Mouse (Mus musculus): ENCODE measurements around the gene Wdr35. TPM values are rescaled to one million over a fixed set of nuclear protein-coding genes. Genes with fewer than 3 reads are reported as not detected.

Gene Wdr35
- polyA plus RNA-seq, 1 experiment from 2014 or later, result 8.2 TPM

DNA sequence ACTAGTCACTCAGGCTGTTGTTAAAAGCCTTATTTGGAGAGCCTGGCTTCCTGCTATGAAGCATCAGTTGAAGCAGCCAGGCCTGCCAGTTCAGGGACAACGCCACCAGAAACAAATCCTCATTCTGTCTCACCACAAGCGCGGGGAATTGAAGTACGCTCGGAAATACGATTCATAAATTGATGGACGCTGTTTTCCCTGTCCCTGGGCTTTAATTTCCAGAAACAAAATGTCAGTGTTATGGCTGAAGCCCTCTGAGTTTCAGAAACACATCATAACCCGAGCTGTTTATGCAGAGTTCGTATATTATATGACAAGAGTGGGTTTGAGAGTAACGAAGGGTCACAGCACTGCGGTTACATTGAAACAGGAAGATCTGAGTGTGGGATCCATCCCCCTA is 81.6 kb downstream of the Wdr35 start:
- Histone ChIP-seq H3K4me1 (ENCODE audit: control insufficient read depth, insufficient read depth, low read length) (no peaks in the 10 kb centered on the region), H3K27me3 (replicated peaks; ENCODE audit: control insufficient read depth, insufficient read depth, low read length) (no peaks in the 10 kb centered on the region), H3K27ac (ENCODE audit: low read length) (no peak overlapping the region), H3K4me2 (ENCODE audit: low read depth, low read length) (no peak overlapping the region), H3K4me3 (ENCODE audit: low read length) (no peak overlapping the region), H3K9me3 (ENCODE audit: control insufficient read depth, low read length) (no peaks in the 10 kb centered on the region), H3K36me3 (ENCODE audit: control insufficient read depth, insufficient read depth, low read length) (no peaks in the 10 kb centered on the region), H3K9ac (ENCODE audit: low read depth, low read length) (0 out of 2 replicates have a peak overlapping the region, but pooled peaks have one; percentile 18)
- ATAC-seq, result no peak
- 45% methylated on average over 11 of the region's 11 CpGs for WGBS

DNA sequence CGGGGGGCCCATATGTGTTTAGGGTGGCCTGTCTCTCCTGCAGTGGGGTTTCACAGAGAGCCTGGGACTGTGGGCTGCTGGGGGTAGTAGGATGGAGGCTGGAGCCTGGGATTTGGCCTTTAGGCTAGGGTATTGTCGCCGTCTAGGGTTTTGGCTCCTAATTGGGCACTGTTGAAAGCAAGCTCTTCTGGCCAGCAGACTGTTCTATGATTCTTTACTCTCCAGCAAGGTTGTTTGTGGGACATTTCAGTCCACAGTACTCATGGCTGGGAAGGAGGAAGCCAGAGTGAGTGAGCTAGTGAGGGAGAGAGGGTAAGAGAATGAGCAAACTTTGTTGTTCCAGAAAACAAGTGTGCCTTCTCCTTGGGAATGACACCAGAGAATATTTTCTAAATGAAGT is 85.8 kb downstream of the Wdr35 start:
- Histone ChIP-seq H3K9ac (ENCODE audit: low read depth, low read length) (no peak overlapping the region), H3K4me2 (ENCODE audit: low read depth, low read length) (no peak overlapping the region), H3K9me3 (ENCODE audit: control insufficient read depth, low read length) (no peaks in the 10 kb centered on the region), H3K36me3 (ENCODE audit: control insufficient read depth, insufficient read depth, low read length) (no peaks in the 10 kb centered on the region), H3K4me3 (ENCODE audit: low read length) (no peak overlapping the region), H3K4me1 (ENCODE audit: control insufficient read depth, insufficient read depth, low read length) (no peaks in the 10 kb centered on the region), H3K27ac (ENCODE audit: low read length) (no peak overlapping the region), H3K27me3 (replicated peaks; ENCODE audit: control insufficient read depth, insufficient read depth, low read length) (no peaks in the 10 kb centered on the region)
- 85% methylated on average over 3 of the region's 3 CpGs for WGBS
- ATAC-seq, result no peak

DNA sequence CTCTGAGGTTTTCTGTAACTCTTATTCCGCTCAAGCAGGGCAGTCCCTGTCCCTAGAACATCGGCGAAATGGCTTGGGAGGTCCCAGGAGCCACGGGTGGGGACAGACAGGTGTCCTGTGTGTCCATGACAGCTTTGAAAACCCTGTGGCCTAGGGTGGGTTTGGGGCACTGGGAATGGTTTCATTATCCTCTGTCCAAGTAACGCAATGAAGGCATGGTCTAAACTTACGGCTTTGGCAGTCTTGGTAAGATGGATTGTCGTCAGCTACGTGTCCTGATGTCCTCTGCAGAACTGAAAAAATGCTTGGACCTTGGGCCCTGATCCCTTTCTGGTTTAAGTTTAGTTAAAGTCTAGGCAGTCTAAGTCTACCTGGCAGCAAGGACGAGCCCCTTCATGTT is 86.3 kb downstream of the Wdr35 start:
- H3K9ac ChIP-seq (ENCODE audit: low read depth, low read length), result no peak overlapping the region
- no peaks in the 10 kb centered on the region for H3K36me3 ChIP-seq (ENCODE audit: control insufficient read depth, insufficient read depth, low read length)
- no peak overlapping the region for H3K4me2 ChIP-seq (ENCODE audit: low read depth, low read length)
- H3K4me1 ChIP-seq (ENCODE audit: control insufficient read depth, insufficient read depth, low read length), result no peaks in the 10 kb centered on the region
- H3K4me3 ChIP-seq (ENCODE audit: low read length), result no peak overlapping the region
- H3K27me3 ChIP-seq (replicated peaks; ENCODE audit: control insufficient read depth, insufficient read depth, low read length), result no peaks in the 10 kb centered on the region
- 86% methylated on average over 9 of the region's 9 CpGs for WGBS
- no peak overlapping the region for H3K27ac ChIP-seq (ENCODE audit: low read length)
- H3K9me3 ChIP-seq (ENCODE audit: control insufficient read depth, low read length), result no peaks in the 10 kb centered on the region
- ATAC-seq, result no peak

DNA sequence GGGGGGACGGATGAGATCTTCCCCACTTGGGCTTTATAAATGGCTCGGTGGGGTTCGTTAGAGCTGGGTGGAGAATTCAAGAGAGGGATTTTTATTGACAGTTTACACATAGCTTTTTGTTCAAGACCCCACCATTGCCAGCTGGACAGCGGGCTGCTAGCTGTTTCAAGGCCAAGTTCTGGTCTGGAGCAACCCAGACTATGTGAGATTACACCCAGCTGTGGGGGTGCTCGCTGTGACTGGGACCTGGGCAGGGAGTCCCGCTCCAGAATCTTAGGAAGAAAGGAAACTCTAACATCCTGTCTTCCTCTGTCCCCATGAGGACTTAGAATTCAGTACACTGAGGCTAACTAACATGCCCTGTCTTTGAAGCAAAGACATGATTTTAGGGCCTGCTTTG is 89.9 kb downstream of the Wdr35 start:
- H3K27me3 ChIP-seq (replicated peaks; ENCODE audit: control insufficient read depth, insufficient read depth, low read length), result no peaks in the 10 kb centered on the region
- H3K27ac ChIP-seq (ENCODE audit: low read length), result no peak overlapping the region
- H3K4me1 ChIP-seq (ENCODE audit: control insufficient read depth, insufficient read depth, low read length), result no peaks in the 10 kb centered on the region
- H3K9me3 ChIP-seq (ENCODE audit: control insufficient read depth, low read length), result no peaks in the 10 kb centered on the region
- H3K9ac ChIP-seq (ENCODE audit: low read depth, low read length), result no peak overlapping the region
- 74% methylated on average over 6 of the region's 6 CpGs for WGBS
- H3K36me3 ChIP-seq (ENCODE audit: control insufficient read depth, insufficient read depth, low read length), result no peaks in the 10 kb centered on the region
- H3K4me2 ChIP-seq (ENCODE audit: low read depth, low read length), result no peak overlapping the region
- no peak overlapping the region for H3K4me3 ChIP-seq (ENCODE audit: low read length)
- ATAC-seq, result no peak

GRCm38 (mm10) chr12:9071058-9071457 is 97.4 kb downstream of the Wdr35 start:
- no peaks in the 10 kb centered on the region for H3K9me3 ChIP-seq (ENCODE audit: control insufficient read depth, low read length)
- no peak overlapping the region for H3K4me2 ChIP-seq (ENCODE audit: low read depth, low read length)
- H3K4me3 ChIP-seq (ENCODE audit: low read length), result no peak overlapping the region
- H3K36me3 ChIP-seq (ENCODE audit: control insufficient read depth, insufficient read depth, low read length), result no peaks in the 10 kb centered on the region
- H3K9ac ChIP-seq (ENCODE audit: low read depth, low read length), result no peak overlapping the region
- 96% methylated on average over 1 of the region's 1 CpGs for WGBS
- ATAC-seq, result no peak
- H3K27me3 ChIP-seq (replicated peaks; ENCODE audit: control insufficient read depth, insufficient read depth, low read length), result no peaks in the 10 kb centered on the region
- no peaks in the 10 kb centered on the region for H3K4me1 ChIP-seq (ENCODE audit: control insufficient read depth, insufficient read depth, low read length)
- H3K27ac ChIP-seq (ENCODE audit: low read length), result no peak overlapping the region

GRCm38 (mm10) chr12:9071493-9071892 is 97.8 kb downstream of the Wdr35 start:
- Histone ChIP-seq H3K4me3 (ENCODE audit: low read length) (no peak overlapping the region), H3K9ac (ENCODE audit: low read depth, low read length) (no peak overlapping the region), H3K36me3 (ENCODE audit: control insufficient read depth, insufficient read depth, low read length) (no peaks in the 10 kb centered on the region), H3K27ac (ENCODE audit: low read length) (no peak overlapping the region), H3K9me3 (ENCODE audit: control insufficient read depth, low read length) (no peaks in the 10 kb centered on the region), H3K4me1 (ENCODE audit: control insufficient read depth, insufficient read depth, low read length) (no peaks in the 10 kb centered on the region), H3K4me2 (ENCODE audit: low read depth, low read length) (no peak overlapping the region), H3K27me3 (replicated peaks; ENCODE audit: control insufficient read depth, insufficient read depth, low read length) (no peaks in the 10 kb centered on the region)
- no peak for ATAC-seq
- whole genome bisulfite sequencing, result 39% methylated on average over 4 of the region's 4 CpGs

DNA sequence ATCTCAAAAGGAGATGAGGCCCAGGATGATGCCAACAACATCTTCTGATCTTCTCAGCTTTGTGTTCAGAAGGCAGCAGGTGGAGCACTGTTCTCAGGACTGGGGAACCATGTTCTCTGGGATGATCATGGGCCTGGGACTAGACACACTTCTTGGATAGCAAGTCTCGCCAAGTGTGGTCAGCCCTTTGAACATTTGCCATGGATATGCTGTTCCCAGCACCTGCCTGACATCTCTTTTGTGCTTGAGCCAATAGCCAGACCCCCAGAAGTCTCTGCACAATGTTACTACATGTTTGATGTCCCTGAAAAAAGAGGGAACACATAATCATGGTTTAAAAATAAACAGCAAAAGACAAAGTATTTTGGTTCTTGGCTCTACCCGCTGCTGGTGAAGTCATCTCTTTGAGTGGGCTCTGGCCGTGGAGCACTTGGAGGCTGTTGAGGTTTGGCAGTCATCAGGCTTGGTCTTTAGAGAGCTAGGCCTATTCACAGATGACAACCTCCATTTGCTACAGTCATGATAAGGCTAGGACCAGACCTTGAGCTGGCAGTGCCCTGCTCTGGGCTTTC is 103.9 kb downstream of the Wdr35 start:
- no peak for ATAC-seq
- no peak overlapping the region for H3K4me2 ChIP-seq (ENCODE audit: low read depth, low read length)
- WGBS, result 87% methylated on average over 3 of the region's 3 CpGs
- H3K9ac ChIP-seq (ENCODE audit: low read depth, low read length), result no peak overlapping the region
- H3K27me3 ChIP-seq (replicated peaks; ENCODE audit: control insufficient read depth, insufficient read depth, low read length), result no peaks in the 10 kb centered on the region
- H3K27ac ChIP-seq (ENCODE audit: low read length), result no peak overlapping the region
- H3K36me3 ChIP-seq (ENCODE audit: control insufficient read depth, insufficient read depth, low read length), result no peaks in the 10 kb centered on the region
- no peaks in the 10 kb centered on the region for H3K4me1 ChIP-seq (ENCODE audit: control insufficient read depth, insufficient read depth, low read length)
- H3K4me3 ChIP-seq (ENCODE audit: low read length), result no peak overlapping the region
- H3K9me3 ChIP-seq (ENCODE audit: control insufficient read depth, low read length), result no peaks in the 10 kb centered on the region

Other genes starting within 250 kb of the Wdr35 start
- gene Sdc1, start 202.6 kb upstream of the Wdr35 start, polyA plus RNA-seq (2015; fragmentation: Nextera tagmentation; extraction: Ambion mirVana), result 102 and 109 TPM in 2 replicates
- 244 and 257 TPM in 2 replicates for gene Laptm4a, start 52.2 kb upstream of the Wdr35 start, polyA plus RNA-seq (2015; fragmentation: Nextera tagmentation; extraction: Ambion mirVana)
- gene Matn3, start 26.0 kb upstream of the Wdr35 start, polyA plus RNA-seq (2015; fragmentation: Nextera tagmentation; extraction: Ambion mirVana), result 0.04 and 0.07 TPM in 2 replicates
- gene Ttc32, start 56.1 kb downstream of the Wdr35 start, polyA plus RNA-seq (2015; fragmentation: Nextera tagmentation; extraction: Ambion mirVana), result 33.9 and 35.8 TPM in 2 replicates